Mouse (Mus musculus) inflammation-experienced regulatory T-cells, adult 6 months (primary cell): ENCODE data around the gene Wdr24. TPM values are rescaled to one million over a fixed set of nuclear protein-coding genes. Genes with fewer than 3 reads are reported as not detected.

Source experiments
- ATAC-seq: one replicate; pipeline ENCODE4 v1.8.0; 2017
- polyA plus RNA-seq, 3 experiments: library from polyadenylated mRNA; unstranded; fragments of 100-300 nt; shearing (Covaris generic); gene quantifications; one replicate each; pipeline ENCODE4 v1.2.1; 2017

The Wdr24 gene
- polyA plus RNA-seq, 3 experiments from 2014 or later, result 13.8 to 23.4 (median 19.3) TPM

DNA sequence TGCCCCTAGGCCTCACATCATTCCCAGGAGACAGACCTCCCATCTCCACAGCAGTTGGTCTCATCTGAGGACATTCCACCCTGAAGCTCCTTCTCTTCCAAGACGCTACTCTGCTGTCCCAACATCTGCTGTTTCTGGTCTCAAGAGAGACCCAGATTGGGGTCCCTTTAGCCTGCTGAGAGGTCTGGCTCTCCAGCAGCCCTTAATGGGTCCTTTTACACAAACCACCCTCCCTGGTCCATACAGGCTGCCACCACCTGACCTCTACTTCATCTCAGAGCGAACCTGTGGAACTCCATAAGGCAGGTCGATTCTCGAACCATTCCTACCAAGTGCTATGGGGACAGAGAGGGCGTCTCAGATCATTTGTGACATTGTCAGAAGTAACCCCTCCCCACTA, 15.4 kb upstream of the Wdr24 start:
- ATAC-seq, result no peak

DNA sequence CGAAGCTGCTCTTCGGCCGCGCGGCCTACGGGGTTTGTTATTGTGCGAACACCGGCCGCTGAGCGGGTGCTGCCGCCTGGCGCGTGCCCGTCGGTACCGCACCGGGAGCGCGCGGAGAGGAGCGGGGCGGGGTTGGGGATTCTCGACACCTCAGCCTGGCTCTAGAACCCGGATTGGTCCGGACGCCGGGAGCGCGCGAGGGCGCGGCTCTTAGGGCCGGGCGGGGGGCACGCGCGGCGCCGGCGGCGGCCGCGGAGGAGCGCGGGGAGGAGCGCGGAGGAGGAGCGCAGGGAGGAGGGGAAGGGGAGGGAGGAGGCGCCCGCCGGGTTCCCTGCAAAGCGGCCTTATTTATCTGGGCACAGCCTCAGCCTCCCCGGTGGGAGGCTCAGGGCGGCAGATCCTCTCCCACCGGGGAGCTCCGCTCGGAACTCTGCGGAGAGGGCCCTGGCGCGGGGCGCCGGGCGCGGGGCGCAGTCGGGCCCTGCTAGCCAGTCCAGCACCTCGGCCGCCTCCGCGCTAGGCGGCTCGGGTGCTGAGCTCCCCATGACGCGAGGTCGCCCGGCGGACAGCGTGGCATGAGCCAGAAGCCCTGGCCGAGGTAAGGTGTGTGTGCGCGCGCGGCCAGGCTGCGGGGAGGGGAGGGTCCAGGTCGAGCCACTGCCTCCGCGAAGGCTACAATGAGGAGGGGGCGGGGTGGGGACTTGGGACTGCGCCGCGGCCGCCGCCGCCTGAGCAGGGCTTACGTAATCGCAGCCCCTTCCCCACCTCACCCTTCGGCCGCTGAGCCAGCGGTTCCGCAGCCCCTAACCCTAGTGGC, 14.4 kb upstream of the Wdr24 start, which contains the start of gene Fbxl16:
Gene Fbxl16, plus strand, starts transcription at position 297 of the 817 bp plus-strand sequence.
- ATAC-seq, result no peak

DNA sequence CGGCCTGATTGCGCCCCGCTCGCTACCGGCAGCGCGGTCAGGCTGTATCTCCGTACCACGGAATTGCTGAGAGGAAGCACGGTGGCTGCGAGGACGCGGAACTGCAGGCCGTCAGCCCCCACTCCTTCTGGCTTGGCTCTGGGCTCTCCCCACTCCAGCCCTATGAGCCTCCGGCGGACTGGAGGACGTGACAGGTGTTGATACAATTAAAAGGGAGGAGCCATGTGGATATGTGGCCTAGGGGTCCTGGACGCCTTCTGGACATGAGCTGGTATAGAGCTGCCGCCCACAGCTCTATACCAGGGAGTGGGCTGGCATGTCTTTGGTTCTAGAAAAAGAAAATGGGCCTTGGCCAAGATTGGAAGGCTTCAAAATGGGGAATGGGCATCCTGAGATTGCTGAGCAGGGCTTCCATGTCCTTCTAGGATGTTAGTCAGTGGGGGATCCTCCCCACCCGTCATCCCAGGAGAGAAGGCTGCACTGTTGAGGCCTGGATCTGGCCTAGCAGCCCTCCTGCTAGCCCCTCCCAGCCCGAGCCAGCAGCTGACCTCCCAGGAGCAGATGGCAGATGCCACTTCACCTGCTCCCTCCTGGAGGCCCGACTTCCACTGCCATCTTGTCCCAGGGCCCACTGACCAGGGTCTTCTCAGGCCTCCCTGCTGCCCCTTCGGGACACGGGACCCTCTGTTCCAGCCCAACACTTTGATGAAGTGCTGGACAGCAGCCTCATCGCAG, 13.7 kb upstream of the Wdr24 start:
- no peak for ATAC-seq

DNA sequence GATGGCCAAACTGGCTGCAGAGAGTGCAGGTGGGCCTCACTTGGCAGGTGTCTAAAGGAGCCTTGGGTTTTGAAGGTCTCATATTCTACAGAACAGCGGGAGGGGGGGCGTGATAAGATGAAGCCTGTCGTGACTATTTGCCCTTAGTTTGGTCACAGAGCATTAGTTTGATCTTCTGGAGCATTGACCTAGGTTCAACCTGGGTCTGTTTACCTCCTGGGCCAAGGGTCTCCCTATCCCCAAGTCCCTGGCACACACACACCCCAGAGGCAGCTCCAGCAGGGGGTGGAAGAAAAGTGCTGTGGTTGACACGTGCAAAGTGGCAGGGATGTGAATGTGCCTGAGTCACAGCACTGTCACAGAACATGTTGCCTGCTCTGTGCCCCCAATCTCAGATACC, 12.5 kb upstream of the Wdr24 start:
- ATAC-seq, result no peak

DNA sequence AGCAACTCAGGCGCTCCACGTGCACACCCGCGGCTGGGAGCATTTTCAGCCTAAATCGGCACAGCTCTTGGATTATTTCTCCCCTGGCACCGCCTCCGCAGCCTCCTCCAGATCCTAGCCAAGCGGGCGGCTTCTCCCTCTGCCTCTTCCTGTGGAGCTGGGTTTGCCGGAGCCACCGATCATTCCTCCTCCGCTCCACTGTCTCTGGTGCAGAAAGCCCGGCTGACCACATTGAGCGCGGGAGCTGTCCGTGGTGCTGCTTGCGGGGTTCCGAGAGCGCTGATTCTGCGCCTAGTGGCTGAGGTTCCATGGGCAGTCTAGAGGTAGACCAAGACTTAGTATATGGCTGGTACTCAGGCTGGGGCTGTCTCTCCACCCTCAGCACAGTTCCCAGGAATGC, 10.0 kb upstream of the Wdr24 start:
- ATAC-seq, result no peak

DNA sequence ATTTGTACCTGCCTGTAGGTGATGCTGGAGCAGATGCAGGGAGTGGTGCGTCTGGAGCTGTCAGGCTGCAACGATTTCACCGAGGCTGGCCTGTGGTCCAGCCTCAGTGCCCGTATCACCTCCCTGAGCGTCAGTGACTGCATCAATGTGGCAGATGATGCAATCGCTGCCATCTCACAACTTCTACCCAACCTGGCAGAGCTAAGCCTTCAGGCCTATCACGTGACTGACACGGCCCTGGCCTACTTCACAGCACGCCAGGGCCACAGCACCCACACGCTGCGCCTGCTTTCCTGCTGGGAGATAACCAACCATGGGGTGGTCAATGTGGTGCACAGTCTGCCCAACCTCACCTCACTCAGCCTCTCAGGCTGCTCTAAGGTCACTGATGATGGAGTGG, 5.8 kb upstream of the Wdr24 start:
- ATAC-seq, result no peak

DNA sequence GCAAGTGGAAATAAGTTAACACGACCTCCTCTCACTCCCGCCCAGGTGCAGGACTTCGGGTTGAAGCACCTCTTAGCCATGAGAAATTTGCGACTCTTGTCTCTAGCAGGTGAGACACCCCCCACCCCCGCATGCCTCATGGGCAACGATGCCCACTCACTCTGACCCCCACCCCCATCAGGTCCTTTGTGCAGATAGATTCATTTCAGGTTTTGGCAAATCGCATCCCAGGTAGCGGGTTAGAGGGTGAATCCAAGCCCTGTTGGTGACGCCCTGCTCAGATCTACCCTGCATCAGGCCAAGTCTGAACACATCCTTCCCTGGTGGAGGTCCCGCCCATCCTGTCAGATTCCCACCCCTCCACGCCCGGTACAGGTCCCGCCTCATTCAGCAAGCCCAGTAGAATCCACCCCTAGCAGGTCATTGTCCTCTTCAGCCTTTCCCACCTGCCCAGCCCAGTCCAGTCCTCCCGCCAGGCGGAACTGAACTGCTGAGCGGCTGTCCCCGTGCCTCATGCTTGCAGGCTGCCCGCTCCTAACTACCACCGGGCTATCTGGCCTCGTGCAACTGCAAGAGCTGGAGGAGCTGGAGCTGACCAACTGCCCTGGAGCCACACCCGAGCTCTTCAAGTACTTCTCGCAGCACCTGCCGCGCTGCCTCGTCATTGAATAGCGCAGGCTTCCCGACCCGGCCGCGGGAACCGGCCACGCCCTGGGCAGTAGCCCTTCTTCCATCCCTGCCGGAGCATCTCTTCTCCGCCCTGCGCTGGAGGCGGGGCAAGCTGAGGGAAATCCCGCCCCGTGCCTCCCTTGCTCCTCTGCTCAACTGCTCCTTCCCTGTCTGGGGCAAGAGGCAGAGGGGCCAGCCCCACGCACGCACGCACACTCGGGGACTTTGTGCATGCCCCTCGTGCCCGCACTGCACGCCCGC, 4.3 kb upstream of the Wdr24 start:
- no peak for ATAC-seq

DNA sequence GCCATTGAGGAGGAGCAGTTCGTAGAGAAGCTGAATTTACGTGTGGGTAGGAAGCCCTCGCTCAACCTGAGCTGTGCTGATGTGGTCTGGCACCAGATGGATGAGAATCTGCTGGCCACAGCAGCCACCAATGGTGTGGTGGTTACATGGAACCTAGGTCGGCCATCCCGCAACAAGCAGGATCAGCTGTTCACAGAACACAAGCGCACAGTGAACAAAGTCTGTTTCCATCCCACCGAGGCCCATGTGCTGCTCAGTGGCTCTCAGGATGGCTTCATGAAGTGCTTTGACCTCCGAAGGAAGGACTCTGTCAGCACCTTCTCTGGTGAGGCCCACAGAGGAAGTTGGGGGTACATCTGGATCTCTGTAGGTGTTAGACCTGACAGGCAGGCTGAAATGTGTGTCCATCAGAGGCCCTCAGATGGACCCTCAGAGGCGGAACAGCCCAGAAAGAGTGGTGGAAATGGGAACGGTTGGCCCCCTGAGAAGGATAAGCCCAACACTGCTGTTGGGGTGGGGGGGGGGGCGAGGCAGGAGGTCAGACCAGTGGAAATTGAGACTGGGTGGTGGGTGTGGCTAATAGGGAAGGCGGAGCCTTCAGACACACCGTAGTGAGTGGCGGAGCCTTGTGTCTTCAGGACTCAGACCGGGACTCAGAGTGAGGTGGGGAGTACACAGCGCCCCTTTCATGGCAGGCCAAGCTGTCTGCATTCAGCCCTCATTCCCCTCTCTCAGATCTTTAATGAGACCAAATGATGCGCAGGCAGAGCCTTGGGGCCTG, 1.1 kb downstream of the Wdr24 start:
- ATAC-seq, result no peak

DNA sequence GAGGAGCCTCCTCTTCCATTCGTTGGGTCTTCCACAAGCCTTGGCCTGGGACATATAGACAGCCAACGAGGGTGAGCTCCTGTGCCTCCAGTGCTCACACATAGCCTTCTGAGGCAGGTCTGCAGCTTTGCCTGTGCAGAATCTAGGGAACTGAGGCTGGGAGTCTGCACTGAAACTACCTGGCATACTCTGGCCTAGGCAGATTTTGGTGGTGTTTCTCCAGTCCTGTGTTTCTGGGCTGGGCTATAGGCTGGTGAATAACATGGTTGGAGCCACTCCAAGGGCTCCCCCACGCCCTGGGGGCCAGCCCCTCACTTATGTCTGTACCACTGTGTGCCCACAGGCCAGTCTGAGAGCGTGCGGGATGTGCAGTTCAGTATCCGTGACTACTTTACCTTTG, 1.9 kb downstream of the Wdr24 start:
- no peak for ATAC-seq

DNA sequence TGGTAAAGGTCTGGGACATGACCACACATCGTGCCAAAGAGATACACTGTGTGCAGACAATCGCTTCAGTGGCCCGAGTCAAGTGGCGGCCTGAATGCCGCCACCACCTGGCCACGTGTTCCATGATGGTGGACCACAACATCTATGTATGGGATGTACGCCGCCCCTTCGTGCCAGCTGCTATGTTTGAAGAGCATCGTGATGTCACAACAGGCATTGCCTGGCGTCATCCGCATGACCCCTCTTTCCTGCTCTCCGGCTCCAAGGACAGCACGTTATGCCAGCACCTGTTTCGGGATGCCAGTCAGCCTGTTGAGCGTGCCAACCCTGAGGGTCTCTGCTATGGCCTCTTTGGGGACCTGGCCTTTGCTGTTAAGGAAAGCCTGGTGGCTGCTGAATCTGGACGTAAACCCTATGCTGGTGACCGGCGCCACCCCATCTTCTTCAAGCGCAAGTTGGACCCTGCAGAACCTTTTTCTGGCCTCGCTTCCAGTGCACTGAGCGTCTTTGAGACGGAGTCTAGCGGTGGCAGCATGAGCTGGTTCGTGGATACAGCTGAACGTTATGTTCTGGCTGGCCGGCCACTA, 2.6 kb downstream of the Wdr24 start:
- ATAC-seq, result no peak

DNA sequence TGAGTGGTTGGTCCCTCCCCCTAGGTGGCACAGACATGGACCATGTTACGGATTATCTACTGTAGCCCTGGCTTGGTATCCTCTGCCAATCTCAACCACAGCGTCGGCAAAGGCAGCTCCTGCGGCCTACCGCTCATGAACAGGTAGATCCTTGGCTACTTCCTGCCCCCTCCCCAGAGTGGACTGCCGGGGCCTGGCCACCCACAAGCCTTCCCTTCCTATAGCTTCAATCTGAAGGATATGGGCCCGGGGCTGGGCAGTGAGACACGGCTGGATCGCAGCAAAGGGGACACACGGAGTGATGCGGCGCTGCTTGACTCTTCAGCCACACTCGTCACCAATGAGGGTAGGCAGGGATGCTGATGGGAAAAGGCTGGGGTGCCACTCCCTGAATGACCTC, 3.6 kb downstream of the Wdr24 start:
- no peak for ATAC-seq

DNA sequence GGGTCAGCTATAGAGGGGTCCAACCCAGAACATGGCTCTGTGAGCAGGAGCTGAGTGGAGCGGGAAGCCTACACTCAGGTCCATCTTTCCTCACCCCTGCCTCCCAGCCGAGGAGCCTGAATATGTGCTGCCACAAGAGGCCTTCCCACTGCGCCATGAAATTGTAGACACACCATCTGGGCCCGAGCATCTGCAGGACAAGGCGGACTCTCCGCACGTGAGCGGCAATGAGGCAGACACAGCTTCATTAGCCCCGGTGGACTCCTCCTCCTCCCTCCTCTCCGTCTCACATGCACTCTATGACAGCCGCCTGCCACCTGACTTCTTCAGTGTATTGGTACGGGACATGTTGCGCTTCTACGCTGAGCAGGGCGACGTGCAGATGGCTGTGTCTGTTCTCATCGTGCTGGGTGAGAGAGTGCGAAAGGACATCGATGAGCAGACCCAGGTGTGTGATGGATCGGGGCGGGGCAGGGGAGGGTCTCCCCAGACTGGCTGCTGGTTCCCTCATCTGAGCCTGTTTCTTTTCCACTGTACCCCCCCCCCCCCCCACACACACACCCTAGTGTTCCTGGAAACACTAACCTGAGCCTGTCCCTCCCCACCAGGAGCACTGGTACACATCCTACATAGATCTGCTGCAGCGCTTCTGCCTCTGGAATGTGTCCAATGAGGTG, 4.3 kb downstream of the Wdr24 start:
- no peak for ATAC-seq

DNA sequence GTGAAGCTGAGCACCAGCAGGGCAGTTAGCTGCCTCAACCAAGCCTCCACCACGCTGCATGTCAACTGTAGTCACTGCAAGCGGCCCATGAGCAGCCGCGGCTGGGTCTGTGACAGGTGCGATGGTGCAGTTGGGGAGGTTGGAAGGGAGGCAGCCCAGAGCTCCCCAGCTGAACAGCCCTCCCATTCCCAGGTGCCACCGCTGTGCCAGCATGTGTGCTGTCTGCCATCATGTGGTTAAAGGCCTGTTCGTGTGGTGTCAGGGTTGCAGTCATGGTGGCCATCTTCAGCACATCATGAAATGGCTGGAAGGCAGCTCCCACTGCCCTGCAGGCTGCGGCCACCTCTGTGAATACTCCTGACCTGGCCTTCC, 4.8 kb downstream of the Wdr24 start:
- no peak for ATAC-seq

DNA sequence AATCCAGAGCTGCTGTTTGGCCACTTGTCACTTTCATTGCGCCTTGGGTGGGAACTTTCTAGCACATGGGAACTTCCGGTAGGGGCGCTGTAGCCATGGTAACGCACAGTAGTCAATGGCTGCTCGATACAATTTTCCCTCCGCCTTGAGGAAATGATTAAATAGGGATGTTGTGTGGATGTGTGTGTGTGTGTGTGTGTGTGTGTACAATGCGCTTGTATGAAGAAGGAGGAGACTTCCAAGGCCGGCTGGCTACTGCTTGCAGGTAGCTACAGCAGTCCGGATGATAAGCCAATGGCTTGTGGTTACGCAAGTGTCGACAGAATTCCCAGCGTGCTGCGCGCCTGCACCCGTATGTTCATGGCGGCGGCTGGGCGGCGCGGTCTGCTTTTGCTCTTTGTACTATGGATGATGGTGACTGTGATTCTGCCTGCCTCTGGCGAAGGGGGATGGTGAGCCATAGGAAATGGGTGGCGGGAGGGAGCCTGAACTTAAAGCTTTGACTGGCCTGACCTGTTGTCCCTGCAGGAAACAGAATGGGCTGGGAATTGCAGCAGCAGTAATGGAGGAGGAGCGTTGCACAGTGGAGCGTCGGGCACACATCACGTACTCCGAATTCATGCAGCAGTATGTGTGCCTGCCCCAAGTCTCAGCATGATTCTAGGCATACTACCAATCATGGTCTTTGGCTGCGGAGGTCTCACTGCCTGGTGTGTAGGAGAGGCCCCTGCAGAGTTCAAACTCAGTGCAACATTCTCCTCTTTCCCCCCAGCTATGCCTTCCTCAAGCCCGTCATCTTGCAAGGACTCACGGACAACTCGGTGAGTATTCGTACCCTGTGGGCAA, 5.5 kb downstream of the Wdr24 start, which contains the start of gene Jmjd8:
Gene Jmjd8, plus strand, starts transcription at position 156 of the 846 bp plus-strand sequence.
- peak; percentile 56 for ATAC-seq

DNA sequence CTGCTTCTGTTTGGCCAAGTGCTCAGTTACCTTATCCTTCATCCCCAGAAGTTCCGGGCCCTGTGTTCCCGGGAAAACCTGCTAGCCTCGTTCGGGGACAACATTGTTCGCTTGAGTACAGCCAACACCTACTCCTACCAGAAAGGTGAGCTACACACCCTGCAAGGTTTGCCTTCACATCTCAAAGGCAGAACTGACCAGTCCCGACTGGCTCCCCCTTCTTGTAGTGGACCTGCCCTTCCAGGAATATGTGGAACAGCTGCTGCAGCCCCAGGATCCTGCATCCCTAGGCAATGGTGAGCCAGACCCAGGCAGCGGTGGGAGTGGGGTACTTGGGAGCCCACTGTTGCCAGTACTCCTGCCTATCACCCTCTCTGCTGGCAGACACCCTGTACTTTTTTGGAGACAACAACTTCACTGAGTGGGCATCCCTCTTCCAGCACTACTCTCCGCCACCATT, 6.2 kb downstream of the Wdr24 start:
- ATAC-seq, result no peak

DNA sequence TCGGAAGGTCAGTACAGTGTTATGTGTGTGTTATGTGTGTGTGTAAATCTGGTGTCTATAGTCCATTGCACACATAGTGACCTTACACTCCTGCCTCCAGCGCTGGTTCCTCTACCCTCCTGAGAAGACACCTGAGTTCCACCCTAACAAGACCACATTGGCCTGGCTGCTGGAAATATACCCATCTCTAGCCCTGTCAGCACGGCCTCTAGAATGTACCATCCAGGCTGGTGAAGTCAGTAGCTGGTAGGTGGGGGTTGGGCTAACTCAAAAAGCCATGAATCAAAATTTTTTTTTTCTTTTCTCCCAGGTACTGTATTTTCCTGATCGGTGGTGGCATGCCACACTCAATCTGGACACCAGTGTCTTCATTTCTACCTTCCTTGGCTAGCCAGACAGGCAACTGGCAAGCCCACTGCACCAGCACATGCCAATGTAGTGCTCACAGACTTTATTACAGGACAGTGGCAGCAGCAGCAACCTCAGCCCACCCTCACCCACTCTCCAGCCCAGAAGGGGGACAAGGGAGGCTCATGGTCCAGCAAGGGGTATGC, 6.8 kb downstream of the Wdr24 start:
- ATAC-seq, result no peak

DNA sequence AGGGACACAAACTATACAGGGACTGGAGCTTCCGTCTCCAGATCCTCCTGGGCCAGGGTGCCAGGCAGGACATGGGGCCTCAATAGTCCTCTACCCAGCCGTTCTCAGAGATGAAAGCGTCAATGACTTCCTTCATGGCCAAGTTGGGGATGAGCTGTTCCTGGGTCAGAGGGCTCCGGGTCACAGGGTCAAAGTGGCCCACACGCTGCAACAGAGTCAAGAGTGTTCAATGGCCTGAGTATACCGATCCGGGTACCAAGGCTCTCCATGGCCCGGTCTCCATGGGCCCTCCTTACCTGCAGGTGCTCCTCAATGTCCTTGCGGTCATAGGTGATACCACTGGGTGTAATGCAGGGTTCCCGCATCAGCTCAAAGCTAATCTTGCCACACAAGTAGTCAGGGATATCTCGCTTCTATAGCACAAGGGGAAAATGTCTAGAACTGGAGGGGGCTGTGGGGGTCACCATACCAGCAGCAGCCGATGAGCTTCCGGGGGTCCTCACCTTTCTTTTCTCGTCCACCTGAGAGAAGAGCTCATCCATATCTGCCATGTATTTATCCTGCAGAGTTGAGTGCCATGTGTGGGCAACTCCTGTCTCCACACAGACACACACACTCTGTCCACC, 7.5 kb downstream of the Wdr24 start:
- no peak for ATAC-seq

DNA sequence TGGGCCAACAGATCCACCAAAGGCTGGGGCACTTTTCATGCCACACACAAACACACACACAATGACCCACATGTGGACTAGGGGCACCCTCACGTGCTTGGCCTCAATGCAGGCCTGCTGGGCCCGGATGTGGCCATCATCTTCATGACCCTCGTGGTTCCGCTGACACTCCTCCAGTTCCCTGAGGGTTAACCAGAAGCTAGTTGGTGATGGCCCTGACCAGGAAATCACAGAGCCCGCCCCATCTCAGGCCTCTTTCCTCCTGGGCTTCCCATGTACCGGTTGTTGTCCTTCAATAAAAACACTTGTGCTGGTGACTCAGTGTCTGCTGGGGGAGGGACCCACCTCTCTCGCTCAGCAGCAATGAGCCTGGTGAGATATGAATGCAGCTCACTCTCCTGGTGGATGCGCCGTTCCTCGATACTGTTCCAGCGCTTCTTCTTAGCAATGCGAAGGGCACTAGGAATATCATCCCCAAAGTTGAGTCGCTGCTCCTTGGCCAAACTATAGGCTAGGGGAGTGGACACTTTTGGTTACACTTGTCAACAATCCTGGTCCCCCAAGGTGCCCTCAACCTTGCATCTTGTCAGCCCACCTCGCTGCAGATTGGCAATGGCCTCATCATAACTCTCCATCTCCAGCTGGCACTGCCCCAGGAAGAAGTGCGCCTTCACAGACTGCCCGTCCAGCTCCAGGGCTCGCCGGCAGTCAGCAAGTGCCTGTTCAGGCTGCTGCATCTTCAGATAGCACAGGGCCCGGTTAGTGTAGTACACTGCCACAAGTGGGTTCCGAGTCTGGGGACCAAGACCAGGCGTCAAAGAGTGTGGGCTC, 8.2 kb downstream of the Wdr24 start:
- ATAC-seq, result no peak
